Mouse (Mus musculus) spleen, postnatal 4 days (tissue): ENCODE data around the gene Fcna.

Source experiments
- DNase-seq, 2 experiments: peaks; one replicate each; pipeline ENCODE4 v3.0.0; 2022; ENCODE audit warnings: low spot score in 2 of 2

Gene Fcna

DNA sequence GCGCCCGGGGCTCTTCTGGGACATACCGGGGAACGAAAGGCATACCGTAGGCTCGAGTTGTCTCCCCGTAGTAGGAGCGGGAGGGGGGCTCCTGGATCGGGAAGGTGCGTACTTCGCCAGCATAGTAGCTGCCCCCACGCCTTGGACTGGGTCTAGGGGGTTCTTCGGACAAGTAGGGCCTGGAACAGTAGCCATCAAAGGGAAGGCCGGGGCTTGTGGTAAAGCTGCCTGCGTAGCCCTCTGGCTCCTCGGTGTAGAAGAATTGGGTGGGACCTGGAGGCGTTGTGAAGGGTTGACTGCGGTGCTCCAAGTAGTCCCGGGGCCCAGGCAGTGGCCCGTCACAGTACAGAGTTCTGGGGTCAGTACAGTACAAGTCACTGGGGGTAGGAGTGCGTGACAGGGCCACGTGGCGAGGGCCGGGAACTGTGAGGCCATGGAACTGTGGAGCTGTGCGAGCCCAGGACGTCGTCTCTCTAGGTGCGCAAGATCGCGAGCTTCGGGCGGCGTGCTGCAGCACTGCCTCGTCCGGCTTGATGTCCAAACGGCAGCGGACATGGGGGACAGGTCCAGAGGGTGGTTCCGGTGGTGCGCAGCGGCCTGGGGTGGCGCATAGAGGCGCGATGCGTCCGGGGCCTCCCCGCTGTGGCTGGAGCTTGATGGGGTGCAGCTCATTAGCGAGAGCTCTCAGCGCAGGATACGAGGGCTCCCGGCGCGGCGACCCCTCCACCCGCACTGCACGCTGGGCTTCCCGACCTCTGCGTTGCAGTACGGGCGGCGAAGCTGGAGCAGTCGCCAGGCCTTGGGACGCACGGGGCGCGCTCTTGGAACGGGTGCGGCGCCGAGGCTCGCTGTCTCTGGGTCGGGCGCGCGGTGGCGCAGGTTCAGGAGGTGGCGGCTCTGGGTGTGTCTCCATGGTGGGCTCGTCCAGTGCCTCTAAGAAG is 48.8 kb downstream of the Fcna start:
- DNase-seq, result no peak

DNA sequence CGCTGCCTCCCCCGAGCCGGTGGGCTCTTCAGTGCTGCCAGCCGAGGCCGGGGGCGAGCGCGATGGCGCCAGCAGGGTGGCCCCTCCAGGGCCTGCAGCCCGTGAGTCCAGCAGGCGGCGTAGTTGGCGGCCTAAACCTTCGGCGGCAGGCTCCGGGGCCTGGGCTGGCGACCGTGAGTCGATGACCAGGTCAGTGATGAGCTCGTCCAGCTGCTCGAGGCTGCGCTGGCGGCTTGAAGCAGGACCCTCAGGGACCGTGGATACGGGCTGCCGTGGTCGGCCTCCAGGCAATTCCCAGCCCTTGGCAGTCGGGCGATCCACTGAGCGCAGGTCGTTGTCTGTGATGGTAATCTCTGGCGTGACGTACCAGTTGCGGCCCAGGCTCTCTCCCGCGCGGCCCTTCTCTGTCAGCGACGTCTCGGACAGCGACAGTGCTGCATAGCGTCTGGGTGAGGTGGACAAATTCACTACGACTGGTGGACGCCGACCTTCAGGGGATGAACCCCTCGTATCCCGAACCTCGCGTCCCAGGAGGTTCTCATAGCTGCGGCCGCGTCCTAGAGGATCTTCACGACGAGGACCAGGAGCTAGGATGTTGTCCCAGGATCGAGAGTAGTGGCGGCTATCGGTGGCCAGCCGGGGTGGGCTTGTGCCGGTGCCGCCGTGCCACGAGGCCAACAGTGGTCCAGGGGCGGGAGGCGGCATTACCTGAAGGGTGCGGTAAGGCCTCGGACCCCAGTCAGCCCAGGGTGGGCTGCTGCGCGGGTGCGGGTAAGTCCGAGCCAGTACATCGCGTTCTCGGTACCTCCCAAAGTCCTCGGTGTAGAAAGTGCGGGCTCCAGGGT is 49.7 kb downstream of the Fcna start:
- DNase-seq, result no peak

DNA sequence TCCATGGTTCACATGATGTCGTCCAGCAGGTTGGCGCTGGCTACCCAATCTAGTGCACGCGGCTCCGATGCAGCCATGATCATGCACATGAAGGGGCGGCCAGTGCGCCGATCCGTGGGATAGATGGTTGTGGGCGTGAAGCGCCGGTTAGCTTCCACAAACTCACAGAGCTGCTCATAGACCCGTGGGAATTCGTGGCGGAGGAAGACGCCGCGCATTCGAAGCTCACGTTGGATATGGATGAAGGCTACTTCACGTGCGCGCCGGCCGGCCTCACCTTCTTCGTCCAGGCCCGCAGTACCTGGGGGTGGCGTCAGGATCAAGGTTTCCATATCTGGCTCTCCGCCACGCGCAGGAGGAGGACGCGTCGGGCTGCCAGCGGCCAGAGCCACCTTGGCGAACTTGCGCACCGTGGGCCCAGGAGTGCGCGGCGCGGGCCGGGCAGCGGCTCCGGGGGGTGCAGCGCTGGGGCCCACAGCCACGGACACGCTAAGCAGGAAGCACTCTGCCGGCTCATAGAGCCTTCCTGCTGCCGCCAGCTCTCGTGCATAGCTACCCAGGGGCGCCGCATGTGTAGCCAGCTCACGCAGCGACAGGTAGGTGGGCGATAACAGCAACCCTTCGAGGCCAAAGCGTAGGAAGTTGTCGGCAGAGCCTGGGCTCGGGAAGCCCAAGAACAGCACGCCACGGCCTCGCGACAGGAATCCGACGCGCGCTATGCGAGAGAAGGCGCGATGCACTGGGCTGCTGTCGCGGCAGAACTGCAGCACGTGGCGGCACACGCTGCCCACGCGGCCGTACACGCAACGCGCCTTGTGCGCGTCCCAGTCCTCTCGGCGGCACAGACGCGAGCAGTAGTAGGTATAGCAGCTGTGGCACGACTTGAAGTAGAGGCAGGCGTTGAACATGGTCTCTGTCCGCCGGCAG is 50.6 kb downstream of the Fcna start:
- DNase-seq, result no peak

DNA sequence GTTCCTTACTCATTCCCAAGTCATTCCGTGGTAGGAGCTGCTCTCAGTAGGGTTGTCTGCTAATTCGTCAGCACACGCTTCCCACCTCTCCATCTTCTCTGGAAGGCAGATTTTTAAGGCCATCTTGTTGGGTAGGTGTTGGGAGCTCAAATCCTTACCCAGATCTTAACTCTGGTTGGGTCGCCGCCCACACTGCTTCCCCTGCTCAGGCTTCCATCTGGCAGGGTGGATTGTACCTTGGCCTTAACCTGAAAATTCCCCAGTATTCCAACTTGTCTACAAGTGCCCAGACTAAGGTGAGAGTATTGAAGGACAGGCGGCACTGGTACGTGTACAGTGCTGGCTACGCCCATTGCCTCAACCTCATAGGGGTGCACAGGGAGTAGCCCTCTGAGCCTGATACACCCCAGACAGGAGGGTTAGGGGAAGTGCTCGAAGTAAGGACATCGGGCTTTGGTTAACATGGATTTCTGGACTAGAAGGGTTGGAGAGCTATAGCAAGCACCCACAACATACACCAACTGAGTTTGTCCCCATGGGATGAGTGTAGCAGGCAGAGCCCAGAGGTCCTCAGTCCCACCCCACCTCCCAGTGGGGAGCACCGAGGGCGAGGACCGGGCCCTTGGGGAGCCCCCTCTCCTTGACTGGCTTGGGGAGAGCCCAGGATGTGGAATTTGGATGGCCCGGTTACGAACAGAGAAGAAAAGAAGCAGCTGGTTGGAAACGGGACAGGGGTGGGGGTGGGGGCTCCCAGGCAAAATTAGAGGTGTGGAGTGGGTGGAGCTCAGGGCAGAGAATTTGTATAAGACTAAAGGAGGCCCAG is 51.6 kb downstream of the Fcna start:
- DNase-seq, result no peak

DNA sequence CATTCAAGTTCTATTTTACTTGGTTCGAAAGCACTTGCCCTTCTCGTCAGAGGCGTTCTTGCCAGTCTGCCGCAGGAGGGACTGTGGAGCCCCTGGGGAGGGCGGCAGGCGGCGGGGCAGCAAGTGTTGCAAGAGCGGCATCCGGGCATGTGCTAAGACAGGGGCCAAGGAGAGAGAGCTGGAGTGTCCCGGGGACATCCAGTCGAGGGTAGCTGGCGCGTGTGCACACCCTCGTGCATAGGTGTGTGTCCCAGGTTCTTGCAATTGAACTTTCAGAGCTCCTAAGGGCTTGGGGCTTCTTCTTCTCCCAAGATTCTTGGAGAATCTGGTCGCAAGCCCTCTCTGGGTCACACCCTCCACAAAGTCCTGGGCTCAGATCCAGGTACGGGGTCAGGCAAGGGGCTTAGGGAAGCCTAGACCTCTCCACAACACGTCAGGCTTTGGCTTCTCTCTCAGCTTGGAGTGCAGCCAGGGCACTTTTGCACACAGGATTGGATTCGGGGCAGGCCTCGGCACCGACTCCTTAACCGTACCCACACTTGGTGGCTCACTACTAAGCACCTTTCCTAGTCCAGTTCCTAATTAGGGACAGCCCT is 52.3 kb downstream of the Fcna start:
- DNase-seq, result peak in 1 of 2 experiments; percentile 79
